Mouse (Mus musculus) heart, adult 9 months (tissue): ENCODE measurements at regions not wholly inside any gene's neighbourhood (a gene's known extent, or its start where the extent isn't known, plus 50 kb on each side); places are given as distances from the start of the nearest gene placed in this dataset.

Source experiments
- DNase-seq, 2 experiments: peaks; one replicate each; pipeline ENCODE4 v3.0.0; 2022; ENCODE audit warnings: low spot score in 2 of 2

GRCm38 (mm10) chr17:68210313-68211254 lies 63.0 kb upstream of the L3mbtl4 start:
- peak; percentile 6 to 29 for DNase-seq

- DNase-seq = no peak
Measured at GRCm38 (mm10) chr17:68218246-68218645, 55.4 kb upstream of the L3mbtl4 start.

- no peak for DNase-seq
Measured at GRCm38 (mm10) chr17:68223170-68223569, 50.4 kb upstream of the L3mbtl4 start.
